Comparison of ENCODE assay signal across 21 mouse cellular contexts in the genomic region with DNA sequence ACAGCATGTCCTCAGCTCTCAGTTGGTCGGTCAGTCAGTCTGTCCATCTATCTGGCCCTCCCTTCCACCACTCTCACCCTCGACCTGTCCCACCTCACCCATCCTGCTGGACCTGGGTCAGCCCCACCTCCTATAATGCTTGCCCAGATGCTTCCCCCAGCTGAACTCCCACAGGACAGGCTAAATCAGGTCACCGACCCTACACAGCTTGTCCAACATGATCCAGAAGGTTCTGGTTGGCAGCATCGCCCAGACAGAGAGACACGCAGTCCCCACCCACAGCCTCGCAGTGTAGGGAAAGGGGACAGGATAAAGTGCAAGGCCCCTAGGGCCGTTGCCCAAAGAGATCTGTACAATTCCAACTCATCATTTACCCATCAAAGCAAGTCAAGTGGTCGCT.
DNase-seq lines count a peak whose midpoint lies in the region; ATAC-seq lines count a peak whose summit lies in the region.
"Had no signal": no experiment of that assay in that cellular context is flagged by ENCODE, and none has a peak within 500 bp of the region (broad histone marks: within the 10 kb centered on the region; RNA-seq: fewer than 3 reads in every experiment).

No protein-coding gene starts in this region.

- ATAC-seq in heart, embryonic 12.5 days (ENCODE audit: insufficient number of reproducible peaks, low FRiP score): no peak
- ATAC-seq in kidney, embryonic 14.5 days (ENCODE audit: low FRiP score, low TSS enrichment): no peak
- ATAC-seq in kidney, embryonic 15.5 days (replicated peaks; ENCODE audit: low FRiP score): no peak
- ATAC-seq: forebrain, embryonic 15.5 days; lung, postnatal 0 days; Patski had no signal

- H3K36me3 ChIP-seq in heart, embryonic 12.5 days: no peaks in the 10 kb centered on the region
- H3K36me3 ChIP-seq in kidney, embryonic 14.5 days (ENCODE audit: control insufficient read depth, insufficient read depth, low read length): no peaks in the 10 kb centered on the region
- no peaks in the 10 kb centered on the region for H3K36me3 ChIP-seq in kidney, embryonic 15.5 days
- no peaks in the 10 kb centered on the region for H3K36me3 ChIP-seq in embryonic facial prominence, embryonic 10.5 days (replicated peaks)
- H3K36me3 ChIP-seq in limb, embryonic 10.5 days: no peaks in the 10 kb centered on the region
- H3K36me3 ChIP-seq: embryonic facial prominence, embryonic 15.5 days; forebrain, embryonic 15.5 days; hindbrain, embryonic 12.5 days; limb, embryonic 13.5 days; neural tube, embryonic 15.5 days had no signal

- WGBS in heart, embryonic 12.5 days: 77% methylated on average over 8 of the region's 8 CpGs
- 82% methylated on average over 8 of the region's 8 CpGs for WGBS in kidney, embryonic 14.5 days
- 83% methylated on average over 8 of the region's 8 CpGs for WGBS in kidney, embryonic 15.5 days
- WGBS in embryonic facial prominence, embryonic 10.5 days: 79% methylated on average over 8 of the region's 8 CpGs
- WGBS in limb, embryonic 10.5 days: 84% methylated on average over 8 of the region's 8 CpGs

- H3K4me3 ChIP-seq in heart, embryonic 12.5 days: no peak overlapping the region
- H3K4me3 ChIP-seq in kidney, embryonic 14.5 days (ENCODE audit: low read length): no peak overlapping the region
- no peak overlapping the region for H3K4me3 ChIP-seq in kidney, embryonic 15.5 days (replicated peaks)
- H3K4me3 ChIP-seq in embryonic facial prominence, embryonic 10.5 days: no peak overlapping the region
- no peak overlapping the region for H3K4me3 ChIP-seq in limb, embryonic 10.5 days
- H3K4me3 ChIP-seq: embryonic facial prominence, embryonic 15.5 days; forebrain, embryonic 15.5 days; hindbrain, embryonic 12.5 days; limb, embryonic 13.5 days; neural tube, embryonic 15.5 days had no signal

- no peak for DNase-seq in heart, adult 8-10 months (ENCODE audit: low spot score)
- DNase-seq in embryonic facial prominence, embryonic 10.5 days (ENCODE audit: low spot score): no peak
- no peak for DNase-seq in limb, embryonic 10.5 days (ENCODE audit: low spot score)
- no peak for DNase-seq in thymus, postnatal 4 days
- DNase-seq: adrenal gland, postnatal 36 days; cerebellum, adult 9-10 months; gastrocnemius, postnatal 10 days; layer of hippocampus, postnatal 36 days; right cerebral cortex, adult 18-20 months had no signal

- peaks cover 43% of the 10 kb centered on the region for H3K4me1 ChIP-seq in heart, embryonic 12.5 days (replicated peaks)
- peaks cover 21% of the 10 kb centered on the region for H3K4me1 ChIP-seq in kidney, embryonic 14.5 days (ENCODE audit: control insufficient read depth, insufficient read depth, low read length)
- H3K4me1 ChIP-seq in kidney, embryonic 15.5 days: peaks cover 36% of the 10 kb centered on the region
- H3K4me1 ChIP-seq in embryonic facial prominence, embryonic 10.5 days: peaks cover 51% of the 10 kb centered on the region
- peaks cover 73% of the 10 kb centered on the region for H3K4me1 ChIP-seq in limb, embryonic 10.5 days

- H3K9me3 ChIP-seq in heart, embryonic 12.5 days (replicated peaks): no peaks in the 10 kb centered on the region
- no peaks in the 10 kb centered on the region for H3K9me3 ChIP-seq in kidney, embryonic 14.5 days (ENCODE audit: control insufficient read depth, low read length)
- no peaks in the 10 kb centered on the region for H3K9me3 ChIP-seq in kidney, embryonic 15.5 days (replicated peaks)
- H3K9me3 ChIP-seq in embryonic facial prominence, embryonic 10.5 days: no peaks in the 10 kb centered on the region
- H3K9me3 ChIP-seq in limb, embryonic 10.5 days (replicated peaks): no peaks in the 10 kb centered on the region
- H3K9me3 ChIP-seq: embryonic facial prominence, embryonic 15.5 days; forebrain, embryonic 15.5 days; hindbrain, embryonic 12.5 days; limb, embryonic 13.5 days; neural tube, embryonic 15.5 days had no signal

- no peaks in the 10 kb centered on the region for H3K27me3 ChIP-seq in heart, embryonic 12.5 days (replicated peaks)
- no peaks in the 10 kb centered on the region for H3K27me3 ChIP-seq in kidney, embryonic 14.5 days (ENCODE audit: control insufficient read depth, insufficient read depth, low read length)
- no peaks in the 10 kb centered on the region for H3K27me3 ChIP-seq in kidney, embryonic 15.5 days
- no peaks in the 10 kb centered on the region for H3K27me3 ChIP-seq in embryonic facial prominence, embryonic 10.5 days (replicated peaks; ENCODE audit: low read depth, poor library complexity, severe bottlenecking)
- H3K27me3 ChIP-seq in limb, embryonic 10.5 days (ENCODE audit: low read depth, poor library complexity, severe bottlenecking): no peaks in the 10 kb centered on the region
- H3K27me3 ChIP-seq: embryonic facial prominence, embryonic 15.5 days; forebrain, embryonic 15.5 days; hindbrain, embryonic 12.5 days; limb, embryonic 13.5 days; neural tube, embryonic 15.5 days; Patski had no signal

- H3K27ac ChIP-seq in heart, embryonic 12.5 days (ENCODE audit: poor library complexity, severe bottlenecking): 0 out of 2 replicates have a peak overlapping the region, but pooled peaks have one; percentile 65
- H3K27ac ChIP-seq in kidney, embryonic 14.5 days (ENCODE audit: low read depth, low read length): peak overlapping the region; percentile 42; the same call in 1 of the 2 replicates
- no peak overlapping the region for H3K27ac ChIP-seq in kidney, embryonic 15.5 days
- H3K27ac ChIP-seq in embryonic facial prominence, embryonic 10.5 days (replicated peaks): peak overlapping the region; percentile 36; the same call in 1 of the 2 replicates
- H3K27ac ChIP-seq in limb, embryonic 10.5 days: peak overlapping the region; percentile 27; the same call in 1 of the 2 replicates
- H3K27ac ChIP-seq: embryonic facial prominence, embryonic 15.5 days; forebrain, embryonic 15.5 days; hindbrain, embryonic 12.5 days; kidney, postnatal 0 days; limb, embryonic 13.5 days; neural tube, embryonic 15.5 days had no signal

- no peak overlapping the region for H3K9ac ChIP-seq in heart, embryonic 12.5 days
- H3K9ac ChIP-seq in kidney, embryonic 14.5 days (ENCODE audit: low read depth, low read length): no peak overlapping the region
- H3K9ac ChIP-seq in kidney, embryonic 15.5 days: no peak overlapping the region
- H3K9ac ChIP-seq: embryonic facial prominence, embryonic 15.5 days; forebrain, embryonic 15.5 days; hindbrain, embryonic 12.5 days; limb, embryonic 13.5 days; neural tube, embryonic 15.5 days had no signal

- H3K4me2 ChIP-seq in heart, embryonic 12.5 days: no peak overlapping the region
- no peak overlapping the region for H3K4me2 ChIP-seq in kidney, embryonic 14.5 days (replicated peaks; ENCODE audit: low read depth, low read length)
- H3K4me2 ChIP-seq in kidney, embryonic 15.5 days: no peak overlapping the region
- H3K4me2 ChIP-seq: embryonic facial prominence, embryonic 15.5 days; forebrain, embryonic 15.5 days; hindbrain, embryonic 12.5 days; limb, embryonic 13.5 days; midbrain, embryonic 11.5 days; neural tube, embryonic 15.5 days had no signal
